Mouse (Mus musculus) liver, embryonic 15.5 days (tissue): Measurements from ENCODE around the gene Sars2. TPM values are rescaled to one million over a fixed set of nuclear protein-coding genes. Genes with fewer than 3 reads are reported as not detected.

ENCODE experiments used
- ATAC-seq: fragments of 200-750 bp; cut with Nextera tagmentation; 2 replicates; pipeline ENCODE4 v1.8.0; 2017; ENCODE audit warnings: moderate number of reproducible peaks, mild to moderate bottlenecking, moderate library complexity; ENCODE audit not compliant: insufficient read depth
- H3K27ac ChIP-seq: fragments of 300-500 bp; sonication (generic); replicated peaks from 2 replicates; pipeline ENCODE4 v1.5.1; 2015; ENCODE audit warnings: mild to moderate bottlenecking, inconsistent platforms
- H3K27me3 ChIP-seq: fragments of 300-500 bp; sonication (generic); 2 replicates; pipeline ENCODE4 v1.6.1; 2015; ENCODE audit warnings: mild to moderate bottlenecking, inconsistent platforms
- H3K36me3 ChIP-seq: fragments of 300-500 bp; sonication (generic); replicated peaks from 2 replicates; pipeline ENCODE4 v1.6.1; 2015; ENCODE audit warnings: moderate library complexity, mild to moderate bottlenecking, inconsistent platforms
- H3K4me1 ChIP-seq: fragments of 300-500 bp; sonication (generic); replicated peaks from 2 replicates; pipeline ENCODE4 v1.6.1; 2015; ENCODE audit warnings: inconsistent platforms
- H3K4me2 ChIP-seq: fragments of 300-500 bp; sonication (generic); 2 replicates; pipeline ENCODE4 v1.6.1; 2015; ENCODE audit warnings: moderate library complexity, mild to moderate bottlenecking, inconsistent platforms
- H3K4me3 ChIP-seq: fragments of 300-500 bp; sonication (generic); replicated peaks from 2 replicates; pipeline ENCODE4 v1.5.1; 2015; ENCODE audit warnings: mild to moderate bottlenecking, inconsistent platforms
- H3K9ac ChIP-seq: fragments of 300-500 bp; sonication (generic); 2 replicates; pipeline ENCODE4 v1.6.1; 2015; ENCODE audit warnings: moderate library complexity, mild to moderate bottlenecking, inconsistent platforms
- H3K9me3 ChIP-seq: fragments of 300-500 bp; sonication (generic); replicated peaks from 2 replicates; pipeline ENCODE4 v1.6.1; 2016; ENCODE audit warnings: inconsistent platforms
- WGBS: fragments of 180-500 bp; shearing (Covaris S2); methylation state at CpG from one replicate; pipeline ENCODE4 v1.1.7; 2015; ENCODE audit warnings: mixed read lengths; ENCODE audit not compliant: insufficient replicate concordance; 5-methylcytosine and 5-hydroxymethylcytosine counted together
- polyA plus RNA-seq: library from polyadenylated mRNA; unstranded; fragments of >200 nt; fragmentation: Nextera tagmentation; extraction: Ambion mirVana; gene quantifications from 2 replicates; pipeline ENCODE4 v1.2.1, GENCODE M21; 2015

The Sars2 gene
- polyA plus RNA-seq, 1 experiment from 2014 or later: 12.2 TPM

- peaks cover 46% of the 10 kb centered on the region for H3K4me1 ChIP-seq
- no peaks in the 10 kb centered on the region for H3K27me3 ChIP-seq
- peak overlapping the region; percentile 80 for H3K4me3 ChIP-seq
- peaks cover 27% of the 10 kb centered on the region for H3K36me3 ChIP-seq
- ATAC-seq: no peak
- 0 out of 2 replicates have a peak overlapping the region, but pooled peaks have one; percentile 24 for H3K27ac ChIP-seq
- 0 out of 2 replicates have a peak overlapping the region, but pooled peaks have one; percentile 72 for H3K9ac ChIP-seq
- peak overlapping the region; percentile 85 for H3K4me2 ChIP-seq
- 58% methylated on average over 6 of the region's 6 CpGs for WGBS
- no peaks in the 10 kb centered on the region for H3K9me3 ChIP-seq
These were observed 23.4 kb downstream of the Sars2 start for GRCm38 (mm10) chr7:28765211-28765610.

- peaks cover 58% of the 10 kb centered on the region for H3K4me1 ChIP-seq
- no peaks in the 10 kb centered on the region for H3K9me3 ChIP-seq
- peaks cover 16% of the 10 kb centered on the region for H3K36me3 ChIP-seq
- ATAC-seq: peak; percentile 96
- H3K4me3 ChIP-seq: peak within 1 kb of the TSS; percentile 80
- H3K9ac ChIP-seq: peak within 1 kb of the TSS; percentile 80
- under 1% methylated on average over 45 of the region's 45 CpGs for WGBS
- no peaks in the 10 kb centered on the region for H3K27me3 ChIP-seq
- H3K4me2 ChIP-seq: peak within 1 kb of the TSS; percentile 85
- H3K27ac ChIP-seq: peak within 1 kb of the TSS; percentile 59; the same call in 1 of the 2 replicates
These were observed 24.5 kb downstream of the Sars2 start, which contains the start of gene Sirt2 for GRCm38 (mm10) chr7:28766173-28766879. Gene Sirt2 (plus strand): TSS chr7:28766735.

GRCm38 (mm10) chr7:28766910-28767309 lies 25.1 kb downstream of the Sars2 start:
- no peaks in the 10 kb centered on the region for H3K9me3 ChIP-seq
- WGBS: 4% methylated on average over 14 of the region's 14 CpGs
- H3K9ac ChIP-seq: peak overlapping the region; percentile 80
- no peak for ATAC-seq
- peaks cover 10% of the 10 kb centered on the region for H3K36me3 ChIP-seq
- H3K27ac ChIP-seq: peak overlapping the region; percentile 58; the same call in 1 of the 2 replicates
- peak overlapping the region; percentile 80 for H3K4me3 ChIP-seq
- no peaks in the 10 kb centered on the region for H3K27me3 ChIP-seq
- peak overlapping the region; percentile 85 for H3K4me2 ChIP-seq
- peaks cover 58% of the 10 kb centered on the region for H3K4me1 ChIP-seq

GRCm38 (mm10) chr7:28767462-28767965 lies 25.7 kb downstream of the Sars2 start, which contains the start of gene Nfkbib:
Gene Nfkbib (minus strand): TSS chr7:28767512.
- peaks cover 58% of the 10 kb centered on the region for H3K4me1 ChIP-seq
- peak within 1 kb of the TSS; percentile 80 for H3K9ac ChIP-seq

DNA sequence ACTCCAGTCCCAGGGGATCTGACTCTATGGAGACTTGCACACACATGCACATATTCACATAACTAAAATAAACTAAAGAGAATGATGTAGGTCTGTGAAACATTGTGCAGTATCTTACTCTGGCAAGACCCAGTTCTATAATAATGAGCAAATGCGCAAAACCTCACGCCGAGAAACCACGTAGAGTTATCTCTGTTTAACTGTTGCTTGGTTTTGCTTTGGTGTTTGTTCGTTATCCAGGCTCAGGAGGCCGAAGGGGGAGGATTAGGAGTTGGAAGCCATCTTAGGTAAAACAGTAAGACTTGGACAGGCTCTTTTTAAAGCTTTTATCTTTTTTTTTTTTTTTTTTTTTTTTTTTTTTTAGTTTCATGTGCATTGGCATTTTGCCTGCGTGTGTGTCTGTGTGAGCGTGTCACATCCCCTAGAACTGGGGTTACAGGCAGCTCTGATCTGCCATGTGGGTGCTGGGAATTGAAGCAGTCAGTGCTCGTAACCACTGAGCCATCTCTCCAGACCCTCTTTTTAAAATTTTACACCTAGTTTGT lies 27.7 kb downstream of the Sars2 start:
- H3K4me1 ChIP-seq: peaks cover 57% of the 10 kb centered on the region
- H3K9me3 ChIP-seq: no peaks in the 10 kb centered on the region
- no peaks in the 10 kb centered on the region for H3K36me3 ChIP-seq
- WGBS: 38% methylated on average over 9 of the region's 9 CpGs
- no peak overlapping the region for H3K9ac ChIP-seq
- no peak overlapping the region for H3K4me2 ChIP-seq
- H3K27me3 ChIP-seq: no peaks in the 10 kb centered on the region
- 0 out of 2 replicates have a peak overlapping the region, but pooled peaks have one; percentile 34 for H3K27ac ChIP-seq
- ATAC-seq: no peak
- H3K4me3 ChIP-seq: no peak overlapping the region

More at GRCm38 (mm10) chr7:28767462-28767965, 25.7 kb downstream of the Sars2 start, which contains the start of gene Nfkbib:
- 64% methylated on average over 7 of the region's 7 CpGs for WGBS
- H3K4me2 ChIP-seq: peak within 1 kb of the TSS; percentile 85
- H3K9me3 ChIP-seq: no peaks in the 10 kb centered on the region
- H3K36me3 ChIP-seq: peaks cover 4% of the 10 kb centered on the region; the same call in 1 of the 2 replicates
- peak within 1 kb of the TSS; percentile 80 for H3K4me3 ChIP-seq
- H3K27me3 ChIP-seq: no peaks in the 10 kb centered on the region
- no peak for ATAC-seq
- H3K27ac ChIP-seq: peak within 1 kb of the TSS; percentile 58; the same call in 1 of the 2 replicates

- H3K27me3 ChIP-seq: no peaks in the 10 kb centered on the region
- no peaks in the 10 kb centered on the region for H3K36me3 ChIP-seq
- 33% methylated on average over 3 of the region's 3 CpGs for WGBS
- peak overlapping the region; percentile 11; the same call in 1 of the 2 replicates for H3K4me2 ChIP-seq
- no peaks in the 10 kb centered on the region for H3K9me3 ChIP-seq
- no peak overlapping the region for H3K9ac ChIP-seq
- no peak overlapping the region for H3K27ac ChIP-seq
- H3K4me3 ChIP-seq: no peak overlapping the region
- no peak for ATAC-seq
- H3K4me1 ChIP-seq: peaks cover 49% of the 10 kb centered on the region
These were observed 28.5 kb downstream of the Sars2 start for GRCm38 (mm10) chr7:28770309-28770708.

GRCm38 (mm10) chr7:28771867-28772266 lies 30.1 kb downstream of the Sars2 start:
- no peak overlapping the region for H3K27ac ChIP-seq
- WGBS: 86% methylated on average over 11 of the region's 11 CpGs
- no peak overlapping the region for H3K4me3 ChIP-seq
- peaks cover 39% of the 10 kb centered on the region for H3K4me1 ChIP-seq
- H3K36me3 ChIP-seq: no peaks in the 10 kb centered on the region
- H3K9me3 ChIP-seq: no peaks in the 10 kb centered on the region
- no peak for ATAC-seq
- H3K4me2 ChIP-seq: no peak overlapping the region
- no peaks in the 10 kb centered on the region for H3K27me3 ChIP-seq
- H3K9ac ChIP-seq: no peak overlapping the region

DNA sequence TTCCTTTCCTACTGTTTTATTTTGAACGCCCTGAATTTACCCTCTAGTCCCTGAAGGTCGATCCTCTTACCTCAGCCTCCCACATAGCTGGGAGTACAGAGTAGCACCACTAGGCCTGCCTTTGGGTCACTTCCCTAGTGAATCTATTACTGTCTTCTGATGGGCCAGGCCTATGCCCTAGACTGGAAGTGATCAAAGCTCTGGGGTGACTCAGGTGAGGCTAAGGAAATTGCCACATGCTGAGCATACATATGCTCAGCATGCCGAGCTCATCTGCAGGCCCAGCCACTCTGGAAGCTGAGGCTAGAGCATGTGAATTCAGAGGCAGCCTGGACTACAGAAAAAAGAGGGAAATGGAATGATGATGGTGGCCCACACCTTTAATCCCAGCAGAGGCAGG lies 31.4 kb downstream of the Sars2 start:
- 72% methylated on average over 3 of the region's 3 CpGs for WGBS
- ATAC-seq: no peak
- H3K9ac ChIP-seq: no peak overlapping the region

DNA sequence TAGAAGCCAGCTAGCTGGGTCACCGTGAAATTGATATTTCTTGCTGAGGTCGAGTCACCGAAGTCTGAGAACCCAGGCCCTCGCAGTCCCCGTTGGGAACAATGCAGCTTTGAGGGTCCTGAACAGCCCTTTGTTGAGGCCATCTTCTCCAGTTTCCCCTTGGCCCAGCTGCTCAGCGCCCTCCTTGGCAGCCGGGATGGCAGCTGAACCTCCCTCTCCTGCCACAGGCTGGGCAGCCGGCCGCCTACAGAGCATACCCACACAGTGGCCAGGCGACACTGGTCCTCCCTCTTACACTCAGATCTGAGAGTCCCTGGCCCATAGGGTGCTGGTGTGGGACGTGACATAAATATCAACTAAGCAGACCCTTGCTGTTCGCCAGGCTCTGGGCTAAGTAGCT lies 32.4 kb downstream of the Sars2 start:
- no peak overlapping the region for H3K9ac ChIP-seq
- H3K9me3 ChIP-seq: no peaks in the 10 kb centered on the region
- no peak overlapping the region for H3K27ac ChIP-seq
- H3K4me1 ChIP-seq: peaks cover 22% of the 10 kb centered on the region
- H3K27me3 ChIP-seq: no peaks in the 10 kb centered on the region
- no peak overlapping the region for H3K4me2 ChIP-seq
- no peaks in the 10 kb centered on the region for H3K36me3 ChIP-seq
- 73% methylated on average over 12 of the region's 12 CpGs for WGBS
- no peak for ATAC-seq
- no peak overlapping the region for H3K4me3 ChIP-seq

More for the DNA sequence above, 31.4 kb downstream of the Sars2 start:
- no peak overlapping the region for H3K4me2 ChIP-seq
- H3K4me3 ChIP-seq: no peak overlapping the region
- no peaks in the 10 kb centered on the region for H3K9me3 ChIP-seq
- no peaks in the 10 kb centered on the region for H3K36me3 ChIP-seq
- no peaks in the 10 kb centered on the region for H3K27me3 ChIP-seq
- peaks cover 27% of the 10 kb centered on the region for H3K4me1 ChIP-seq
- H3K27ac ChIP-seq: no peak overlapping the region

GRCm38 (mm10) chr7:28775129-28775528 lies 33.3 kb downstream of the Sars2 start:
- ATAC-seq: no peak
- Histone ChIP-seq H3K27me3 (no peaks in the 10 kb centered on the region), H3K4me3 (no peak overlapping the region), H3K4me2 (no peak overlapping the region), H3K9me3 (no peaks in the 10 kb centered on the region), H3K9ac (no peak overlapping the region), H3K4me1 (peaks cover 16% of the 10 kb centered on the region), H3K27ac (no peak overlapping the region), H3K36me3 (no peaks in the 10 kb centered on the region)
- 75% methylated on average over 7 of the region's 7 CpGs for WGBS

GRCm38 (mm10) chr7:28778825-28779224 lies 37.0 kb downstream of the Sars2 start:
- H3K4me1 ChIP-seq: peaks cover 18% of the 10 kb centered on the region
- no peaks in the 10 kb centered on the region for H3K27me3 ChIP-seq
- no peak for ATAC-seq
- no peak overlapping the region for H3K9ac ChIP-seq
- H3K27ac ChIP-seq: no peak overlapping the region
- H3K4me3 ChIP-seq: no peak overlapping the region
- H3K36me3 ChIP-seq: 0 out of 2 replicates have a peak, but pooled peaks cover 4% of the 10 kb centered on the region
- no peaks in the 10 kb centered on the region for H3K9me3 ChIP-seq
- no peak overlapping the region for H3K4me2 ChIP-seq
- 77% methylated on average over 9 of the region's 9 CpGs for WGBS
